Mouse (Mus musculus) midbrain, embryonic 12.5 days (tissue): ENCODE measurements at regions not wholly inside any gene's neighbourhood (a gene's known extent, or its start where the extent isn't known, plus 50 kb on each side); places are given as distances from the start of the nearest gene placed in this dataset.

Experiments
- ATAC-seq: fragments of 200-750 bp; cut with Nextera tagmentation; 2 replicates; pipeline ENCODE4 v1.8.0; 2017; ENCODE audit warnings: low read depth, moderate TSS enrichment, moderate library complexity; ENCODE audit not compliant: low FRiP score
- H3K27ac ChIP-seq: fragments of 300-500 bp; sonication (generic); replicated peaks from 2 replicates; pipeline ENCODE4 v1.5.1; 2016; ENCODE audit warnings: mild to moderate bottlenecking
- H3K27me3 ChIP-seq: fragments of 300-500 bp; sonication (generic); 2 replicates; pipeline ENCODE4 v1.6.1; 2016; ENCODE audit warnings: mild to moderate bottlenecking
- H3K36me3 ChIP-seq: fragments of 300-500 bp; sonication (generic); 2 replicates; pipeline ENCODE4 v1.6.1; 2016
- H3K4me1 ChIP-seq: fragments of 300-500 bp; sonication (generic); 2 replicates; pipeline ENCODE4 v1.6.1; 2016
- H3K4me2 ChIP-seq: fragments of 300-500 bp; sonication (generic); replicated peaks from 2 replicates; pipeline ENCODE4 v1.6.1; 2016; ENCODE audit warnings: mild to moderate bottlenecking, moderate library complexity
- H3K4me3 ChIP-seq: fragments of 300-500 bp; sonication (generic); 2 replicates; pipeline ENCODE4 v1.5.1; 2016; ENCODE audit warnings: mild to moderate bottlenecking
- H3K9ac ChIP-seq: fragments of 300-500 bp; sonication (generic); replicated peaks from 2 replicates; pipeline ENCODE4 v1.6.1; 2016; ENCODE audit warnings: mild to moderate bottlenecking, moderate library complexity
- H3K9me3 ChIP-seq: fragments of 300-500 bp; sonication (generic); 2 replicates; pipeline ENCODE4 v1.6.1; 2016; ENCODE audit warnings: mild to moderate bottlenecking
- WGBS: fragments of 180-500 bp; shearing (Covaris S2); methylation state at CpG from one replicate; pipeline ENCODE4 v1.1.7; 2016; 5-methylcytosine and 5-hydroxymethylcytosine counted together

- Histone ChIP-seq H3K4me2 (no peak overlapping the region), H3K9ac (no peak overlapping the region), H3K4me1 (peaks cover 27% of the 10 kb centered on the region), H3K9me3 (no peaks in the 10 kb centered on the region), H3K36me3 (no peaks in the 10 kb centered on the region), H3K27me3 (0 out of 2 replicates have a peak, but pooled peaks cover 5% of the 10 kb centered on the region), H3K27ac (no peak overlapping the region), H3K4me3 (no peak overlapping the region)
- ATAC-seq: peak; percentile 31; the same call in 1 of the 2 replicates
- WGBS: 71% methylated on average over 1 of the region's 1 CpGs
These were observed 98.4 kb upstream of the Klf7 start for GRCm38 (mm10) chr1:64220486-64220885.

GRCm38 (mm10) chr1:64220040-64220439 lies 98.0 kb upstream of the Klf7 start:
- whole genome bisulfite sequencing: 70% methylated on average over 5 of the region's 5 CpGs
- H3K4me3 ChIP-seq: no peak overlapping the region
- H3K4me2 ChIP-seq: no peak overlapping the region
- H3K9ac ChIP-seq: no peak overlapping the region
- H3K27ac ChIP-seq: no peak overlapping the region
- ATAC-seq: no peak
- 0 out of 2 replicates have a peak, but pooled peaks cover 5% of the 10 kb centered on the region for H3K27me3 ChIP-seq
- H3K4me1 ChIP-seq: peaks cover 27% of the 10 kb centered on the region
- no peaks in the 10 kb centered on the region for H3K9me3 ChIP-seq
- H3K36me3 ChIP-seq: no peaks in the 10 kb centered on the region

GRCm38 (mm10) chr1:64215646-64216045 lies 93.6 kb upstream of the Klf7 start:
- Histone ChIP-seq H3K9ac (no peak overlapping the region), H3K4me2 (no peak overlapping the region), H3K9me3 (no peaks in the 10 kb centered on the region), H3K4me1 (peaks cover 11% of the 10 kb centered on the region), H3K27ac (no peak overlapping the region), H3K4me3 (no peak overlapping the region), H3K36me3 (no peaks in the 10 kb centered on the region), H3K27me3 (0 out of 2 replicates have a peak, but pooled peaks cover 5% of the 10 kb centered on the region)
- 83% methylated on average over 4 of the region's 4 CpGs for WGBS
- no peak for ATAC-seq

GRCm38 (mm10) chr1:64209131-64209530 lies 87.0 kb upstream of the Klf7 start:
- 81% methylated on average over 1 of the region's 1 CpGs for WGBS
- Histone ChIP-seq H3K36me3 (no peaks in the 10 kb centered on the region), H3K4me2 (no peak overlapping the region), H3K27me3 (no peaks in the 10 kb centered on the region), H3K4me3 (no peak overlapping the region), H3K9me3 (peaks cover 6% of the 10 kb centered on the region; the same call in 1 of the 2 replicates), H3K27ac (no peak overlapping the region), H3K9ac (no peak overlapping the region), H3K4me1 (peaks cover 3% of the 10 kb centered on the region; the same call in 1 of the 2 replicates)
- ATAC-seq: no peak

- Histone ChIP-seq H3K9ac (no peak overlapping the region), H3K36me3 (no peaks in the 10 kb centered on the region), H3K9me3 (peaks cover 6% of the 10 kb centered on the region; the same call in 1 of the 2 replicates), H3K4me1 (peaks cover 20% of the 10 kb centered on the region), H3K27ac (0 out of 2 replicates have a peak overlapping the region, but pooled peaks have one; percentile 15), H3K4me2 (no peak overlapping the region), H3K27me3 (no peaks in the 10 kb centered on the region), H3K4me3 (no peak overlapping the region)
- WGBS: 33% methylated on average over 5 of the region's 5 CpGs
- ATAC-seq: peak; percentile 27; the same call in 1 of the 2 replicates
These were observed 78.4 kb upstream of the Klf7 start for GRCm38 (mm10) chr1:64200387-64201023.

GRCm38 (mm10) chr1:64198781-64199180 lies 76.7 kb upstream of the Klf7 start:
- Histone ChIP-seq H3K4me2 (no peak overlapping the region), H3K27ac (no peak overlapping the region), H3K27me3 (no peaks in the 10 kb centered on the region), H3K9me3 (no peaks in the 10 kb centered on the region), H3K9ac (no peak overlapping the region), H3K36me3 (no peaks in the 10 kb centered on the region), H3K4me1 (peaks cover 20% of the 10 kb centered on the region), H3K4me3 (no peak overlapping the region)
- WGBS: 91% methylated on average over 5 of the region's 5 CpGs
- ATAC-seq: no peak

- no peak for ATAC-seq
- no peaks in the 10 kb centered on the region for H3K9me3 ChIP-seq
- WGBS: 59% methylated on average over 2 of the region's 2 CpGs
- no peaks in the 10 kb centered on the region for H3K36me3 ChIP-seq
- H3K4me2 ChIP-seq: no peak overlapping the region
- H3K27ac ChIP-seq: no peak overlapping the region
- no peak overlapping the region for H3K9ac ChIP-seq
- H3K27me3 ChIP-seq: no peaks in the 10 kb centered on the region
- peaks cover 20% of the 10 kb centered on the region for H3K4me1 ChIP-seq
- H3K4me3 ChIP-seq: no peak overlapping the region
These were observed 76.2 kb upstream of the Klf7 start for GRCm38 (mm10) chr1:64198322-64198721.

GRCm38 (mm10) chr1:64195970-64196491 lies 73.9 kb upstream of the Klf7 start:
- H3K27me3 ChIP-seq: no peaks in the 10 kb centered on the region
- no peaks in the 10 kb centered on the region for H3K36me3 ChIP-seq
- no peak overlapping the region for H3K27ac ChIP-seq
- peaks cover 37% of the 10 kb centered on the region for H3K4me1 ChIP-seq
- no peaks in the 10 kb centered on the region for H3K9me3 ChIP-seq
- no peak overlapping the region for H3K9ac ChIP-seq
- no peak overlapping the region for H3K4me2 ChIP-seq
- no peak for ATAC-seq
- 17% methylated on average over 4 of the region's 4 CpGs for WGBS
- no peak overlapping the region for H3K4me3 ChIP-seq

- WGBS: 85% methylated on average over 4 of the region's 4 CpGs
- Histone ChIP-seq H3K36me3 (no peaks in the 10 kb centered on the region), H3K9me3 (no peaks in the 10 kb centered on the region), H3K27me3 (no peaks in the 10 kb centered on the region), H3K4me3 (no peak overlapping the region), H3K4me1 (peaks cover 36% of the 10 kb centered on the region), H3K27ac (no peak overlapping the region), H3K9ac (no peak overlapping the region), H3K4me2 (no peak overlapping the region)
- no peak for ATAC-seq
These were observed 73.2 kb upstream of the Klf7 start for GRCm38 (mm10) chr1:64195294-64195693.

- 0 out of 2 replicates have a peak overlapping the region, but pooled peaks have one; percentile 30 for H3K27ac ChIP-seq
- peaks cover 46% of the 10 kb centered on the region for H3K4me1 ChIP-seq
- H3K9me3 ChIP-seq: no peaks in the 10 kb centered on the region
- no peak for ATAC-seq
- H3K4me3 ChIP-seq: no peak overlapping the region
- H3K27me3 ChIP-seq: 0 out of 2 replicates have a peak, but pooled peaks cover 3% of the 10 kb centered on the region
- no peak overlapping the region for H3K4me2 ChIP-seq
- no peaks in the 10 kb centered on the region for H3K36me3 ChIP-seq
- H3K9ac ChIP-seq: no peak overlapping the region
- WGBS: 46% methylated on average over 13 of the region's 13 CpGs
These were observed 71.2 kb upstream of the Klf7 start for GRCm38 (mm10) chr1:64193150-64193838.

- Histone ChIP-seq H3K4me2 (no peak overlapping the region), H3K36me3 (no peaks in the 10 kb centered on the region), H3K27me3 (0 out of 2 replicates have a peak, but pooled peaks cover 3% of the 10 kb centered on the region), H3K4me1 (peaks cover 49% of the 10 kb centered on the region), H3K27ac (0 out of 2 replicates have a peak overlapping the region, but pooled peaks have one; percentile 30), H3K9ac (no peak overlapping the region), H3K9me3 (no peaks in the 10 kb centered on the region), H3K4me3 (no peak overlapping the region)
- 60% methylated on average over 3 of the region's 3 CpGs for WGBS
- ATAC-seq: no peak
These were observed 70.7 kb upstream of the Klf7 start for GRCm38 (mm10) chr1:64192736-64193135.
